Mouse (Mus musculus): ENCODE data around the gene Zfp664. TPM values are rescaled to one million over a fixed set of nuclear protein-coding genes. Genes with fewer than 3 reads are reported as not detected.

The Zfp664 gene
- polyA plus RNA-seq, 2 experiments from 2014 or later, result 8.1 to 11.3 TPM

- peak; percentile 61 for ATAC-seq
These were observed 10.6 kb downstream of the Zfp664 start for GRCm38 (mm10) chr5:124873096-124873495.

- no peak for ATAC-seq
These were observed 11.6 kb downstream of the Zfp664 start for GRCm38 (mm10) chr5:124873890-124874601.

- no peak for ATAC-seq
These were observed 16.8 kb downstream of the Zfp664 start for GRCm38 (mm10) chr5:124879251-124879650.

- ATAC-seq, result no peak
These were observed 17.3 kb downstream of the Zfp664 start for GRCm38 (mm10) chr5:124879801-124880200.

GRCm38 (mm10) chr5:124883877-124884276, 21.4 kb downstream of the Zfp664 start:
- ATAC-seq, result no peak

- no peak for ATAC-seq
These were observed 26.2 kb downstream of the Zfp664 start for GRCm38 (mm10) chr5:124888661-124889060.

- ATAC-seq, result no peak
These were observed 29.5 kb downstream of the Zfp664 start for GRCm38 (mm10) chr5:124891921-124892370.

GRCm38 (mm10) chr5:124896135-124896534, 33.6 kb downstream of the Zfp664 start:
- no peak for ATAC-seq

- peak; percentile 81 for ATAC-seq
These were observed 37.6 kb downstream of the Zfp664 start for GRCm38 (mm10) chr5:124899945-124900631.

GRCm38 (mm10) chr5:124900738-124901490, 38.4 kb downstream of the Zfp664 start:
- ATAC-seq, result no peak

- no peak for ATAC-seq
These were observed 39.2 kb downstream of the Zfp664 start for GRCm38 (mm10) chr5:124901675-124902074.

GRCm38 (mm10) chr5:124902195-124902594, 39.7 kb downstream of the Zfp664 start:
- no peak for ATAC-seq

GRCm38 (mm10) chr5:124903852-124904251, 41.4 kb downstream of the Zfp664 start:
- no peak for ATAC-seq

GRCm38 (mm10) chr5:124906890-124907289, 44.4 kb downstream of the Zfp664 start:
- ATAC-seq, result peak; percentile 95

GRCm38 (mm10) chr5:124908860-124909259, 46.4 kb downstream of the Zfp664 start:
- ATAC-seq, result peak; percentile 72

- ATAC-seq, result no peak
These were observed 49.8 kb downstream of the Zfp664 start for GRCm38 (mm10) chr5:124912276-124912675.

- ATAC-seq, result no peak
These were observed 50.7 kb downstream of the Zfp664 start for GRCm38 (mm10) chr5:124912946-124913933.

- no peak for ATAC-seq
These were observed 57.3 kb downstream of the Zfp664 start for GRCm38 (mm10) chr5:124919798-124920197.

- no peak for ATAC-seq
These were observed 58.9 kb downstream of the Zfp664 start for GRCm38 (mm10) chr5:124921410-124921809.

GRCm38 (mm10) chr5:124922356-124923352, 60.2 kb downstream of the Zfp664 start:
- ATAC-seq, result peak; percentile 85

Data from activated CD4-positive, CD25-positive, alpha-beta regulatory T cell, adult 4 months (primary cell).